Mouse (Mus musculus) heart, postnatal 10 days (tissue): Measurements from ENCODE around the gene Gnaq. TPM values are rescaled to one million over a fixed set of nuclear protein-coding genes. Genes with fewer than 3 reads are reported as not detected.

ENCODE experiments used
- DNase-seq, 2 experiments: peaks; one replicate each; pipeline ENCODE4 v3.0.0; 2021
- intact Hi-C: fragments of 180-260 bp; cut with DNase I; formaldehyde crosslinking; loops from one replicate; pipeline ENCODE4 v1.15.1; 2025
- microRNA-seq, 2 experiments: library from miRNA; unstranded; fragments of <30 nt; microRNA quantifications; one replicate each; pipeline ENCODE4 v1.2.0; 2022
- total RNA-seq, 2 experiments: library from RNA; stranded (reverse); gene quantifications; 2 replicates each; pipeline ENCODE4 v1.2.3; 2021

Gnaq gene
- total RNA-seq, 2 experiments from 2014 or later, result 37.3 to 38.1 TPM

GRCm38 (mm10) chr19:16425596-16425995 is 293.0 kb downstream of the Gnaq start:
- no peak for DNase-seq
- intact Hi-C loops, result no loop called here

GRCm38 (mm10) chr19:16431368-16431767 is 298.7 kb downstream of the Gnaq start:
- intact Hi-C loops, result loop anchor here (10.0 kb wide), 1 partner anchor 367 kb away; no protein-coding TSS in a partner anchor
- no peak for DNase-seq

GRCm38 (mm10) chr19:16434879-16435278 is 302.2 kb downstream of the Gnaq start:
- peak in 1 of 2 experiments; percentile 33 for DNase-seq

GRCm38 (mm10) chr19:16435531-16436231 is 303.1 kb downstream of the Gnaq start, which contains the start of gene Gna14:
Gene Gna14 (plus strand): TSS chr19:16435762.
- peak; percentile 63 to 79 for DNase-seq
- intact Hi-C loops, result loop anchor here (1.0 to 10.0 kb wide), 3 partner anchors 77 to 371 kb away; no protein-coding TSS in a partner anchor

More at GRCm38 (mm10) chr19:16434879-16435278, 302.2 kb downstream of the Gnaq start:
- intact Hi-C loops, result loop anchor here (1.0 to 10.0 kb wide), 3 partner anchors 77 to 370 kb away; no protein-coding TSS in a partner anchor

GRCm38 (mm10) chr19:16436335-16437169 is 303.9 kb downstream of the Gnaq start:
- intact Hi-C loops, result loop anchor here (5.0 to 10.0 kb wide), 2 partner anchors 76 to 372 kb away; no protein-coding TSS in a partner anchor
- DNase-seq, result peak; percentile 15 to 23

Small RNAs within 50 kb of the gene (microRNA-seq; reads per million reads assigned to microRNA genes)
- gene Mir496b, result 0 reads per million in 2 experiments

Other genes starting within 250 kb of the Gnaq start
- 10 to 100 TPM; 11.6 to 14.7 TPM for gene Psat1, start 185.5 kb upstream of the Gnaq start, total RNA-seq
- gene Cep78, start 147.8 kb upstream of the Gnaq start, total RNA-seq, result 1 to 10 TPM; 4.9 to 5.8 TPM